Mouse (Mus musculus) CD4-positive, CD25-positive, alpha-beta regulatory T cell, adult 9 weeks (primary cell): ENCODE measurements around the gene Noc2l. TPM values are rescaled to one million over a fixed set of nuclear protein-coding genes. Genes with fewer than 3 reads are reported as not detected.

Experiments used
- polyA plus RNA-seq: library from polyadenylated mRNA; unstranded; fragments of 100-300 nt; shearing (Covaris generic); gene quantifications from one replicate; pipeline ENCODE4 v1.2.1, GENCODE M21; 2017

Gene Noc2l
- polyA plus RNA-seq = 11.7 TPM

DNA sequence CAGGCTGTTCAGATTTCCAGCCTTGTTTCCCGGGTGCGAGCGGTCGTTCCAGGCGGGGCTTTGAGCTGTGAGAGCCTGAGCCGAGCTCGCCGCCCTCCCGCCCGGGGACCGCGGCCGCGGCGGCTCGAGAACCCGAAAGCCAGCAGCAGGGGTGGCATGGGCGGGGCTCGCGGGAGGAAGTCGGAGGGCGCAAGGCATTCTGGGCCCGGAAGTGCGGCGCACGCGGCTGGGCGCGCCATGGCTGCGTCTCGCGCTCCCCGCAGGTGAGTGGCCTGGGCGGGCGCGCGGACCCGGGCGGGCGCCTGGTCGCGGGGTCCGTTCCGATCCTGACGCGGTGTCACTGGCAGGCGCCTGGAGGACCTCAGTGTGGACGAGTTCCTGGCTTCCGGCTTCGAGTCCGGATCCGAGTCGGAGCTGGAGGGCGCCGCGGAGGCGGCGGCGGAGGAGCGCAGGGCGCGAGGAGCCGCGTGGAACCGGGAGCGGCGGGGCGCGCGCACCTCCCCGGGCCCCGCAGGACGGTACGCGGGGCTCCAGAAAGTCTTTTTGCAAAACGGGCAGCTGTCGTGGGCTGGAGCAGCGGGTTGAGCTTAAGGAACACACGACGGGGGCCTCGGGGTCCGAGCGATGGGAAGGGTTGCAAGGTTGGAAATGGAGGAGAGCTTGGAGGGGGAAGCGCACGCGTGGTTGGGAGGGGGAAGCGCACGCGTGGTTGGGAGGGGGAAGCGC, at the start of gene Noc2l:
Noc2l (plus strand) TSS at position 203 of the 726 bp plus-strand sequence.

DNA sequence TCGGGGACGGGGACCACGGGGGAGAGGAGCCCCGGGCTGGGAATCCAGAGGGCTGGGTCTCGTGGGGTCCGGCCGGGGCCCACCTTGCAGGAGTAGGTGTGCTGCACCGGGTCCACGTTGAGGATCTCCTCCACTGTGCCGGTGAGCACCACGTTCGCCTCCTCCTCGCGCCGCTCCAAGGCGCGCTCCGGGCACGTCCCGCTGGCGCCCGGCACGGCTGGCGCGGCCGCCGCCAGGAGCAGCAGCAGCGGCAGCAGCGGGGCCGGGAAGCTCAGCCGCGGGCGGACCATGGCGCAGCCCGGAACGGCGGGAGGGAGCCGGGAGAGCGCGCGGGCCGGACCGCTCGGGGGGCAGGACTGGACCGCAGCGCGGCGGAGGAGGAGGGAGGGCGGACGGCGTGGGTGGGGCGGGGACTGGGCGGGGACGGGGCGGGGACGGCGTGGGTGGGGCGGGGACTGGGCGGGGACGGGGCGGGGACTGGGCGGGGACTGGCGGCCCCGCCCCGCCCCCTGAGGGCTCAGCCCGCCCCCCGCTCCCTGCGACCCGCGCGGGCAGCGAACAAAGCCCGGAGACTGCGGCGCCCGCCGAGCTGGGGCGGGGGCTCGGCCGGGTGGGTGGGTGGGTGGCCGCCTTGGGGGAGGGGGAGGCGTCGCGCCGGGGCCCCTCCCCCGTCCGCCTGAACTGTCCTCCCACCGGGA, 38.5 kb upstream of the Noc2l start, which contains the start of gene Agrn:
Agrn (minus strand) TSS at position 358 of the 698 bp plus-strand sequence.

DNA sequence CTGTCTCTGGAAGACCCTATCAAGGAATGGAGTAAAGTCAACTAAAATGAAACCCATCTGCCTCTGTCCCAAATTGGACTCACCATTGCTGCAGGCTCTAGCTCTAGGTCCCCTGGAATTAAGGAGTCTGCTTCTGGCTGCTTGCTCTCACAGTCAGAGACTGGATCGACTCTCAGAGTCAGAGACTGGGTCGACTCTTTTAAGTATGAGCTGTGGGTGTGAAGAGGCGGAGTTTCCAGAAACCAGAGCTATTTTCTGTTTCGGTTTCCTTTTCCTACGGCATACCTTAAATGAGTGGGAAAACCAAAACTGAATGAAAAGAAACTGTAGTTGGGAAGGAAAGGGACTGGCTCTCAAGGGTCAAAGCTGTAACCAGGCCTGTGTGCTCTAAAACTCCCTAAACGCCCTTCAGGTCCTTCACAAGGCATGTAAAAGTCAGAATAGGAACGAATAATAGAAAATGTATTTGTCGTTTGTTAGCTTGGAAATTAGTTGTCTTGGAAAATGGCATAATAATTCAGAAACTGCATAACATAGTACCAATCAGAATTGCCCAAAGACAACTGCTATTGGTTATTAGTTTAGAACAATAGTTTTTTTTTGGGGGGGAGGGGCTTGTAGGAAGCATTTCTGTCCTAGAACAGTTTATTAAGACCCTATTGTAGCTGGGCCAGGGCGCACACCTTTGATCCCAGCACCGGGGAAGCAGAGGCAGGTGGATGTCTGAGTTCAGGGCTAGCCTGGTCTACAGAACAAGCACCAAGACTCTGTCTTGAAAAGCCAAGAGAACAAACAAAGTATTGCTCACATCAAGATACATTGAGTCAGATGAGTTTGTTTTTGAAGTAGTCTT, 35.0 kb upstream of the Noc2l start, which contains the start of gene Isg15:
Isg15 (minus strand) TSS at position 196 of the 853 bp plus-strand sequence.

DNA sequence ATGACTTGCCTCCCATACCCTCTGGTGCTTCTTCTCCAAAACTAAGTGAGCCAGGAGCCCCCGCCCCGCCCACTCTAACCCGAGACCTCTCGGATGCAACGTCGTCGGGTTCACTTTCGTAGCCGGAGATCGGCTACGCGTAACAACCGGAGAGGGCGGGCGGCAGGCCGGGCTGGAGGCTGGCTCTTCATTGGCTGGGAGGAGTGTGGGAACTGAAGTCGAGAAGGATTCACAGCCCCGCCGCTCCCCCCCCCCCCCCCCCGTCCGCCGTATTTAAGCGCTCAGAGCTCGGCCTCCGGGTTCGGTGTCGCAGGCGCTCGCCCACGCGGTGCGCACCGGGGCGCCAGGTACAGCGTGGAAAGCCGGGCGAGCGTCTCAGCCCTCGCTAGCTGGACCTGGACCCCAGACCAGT, 32.8 kb upstream of the Noc2l start, which contains the start of gene AW011738:
AW011738 (plus strand) TSS at position 304 of the 412 bp plus-strand sequence.

DNA sequence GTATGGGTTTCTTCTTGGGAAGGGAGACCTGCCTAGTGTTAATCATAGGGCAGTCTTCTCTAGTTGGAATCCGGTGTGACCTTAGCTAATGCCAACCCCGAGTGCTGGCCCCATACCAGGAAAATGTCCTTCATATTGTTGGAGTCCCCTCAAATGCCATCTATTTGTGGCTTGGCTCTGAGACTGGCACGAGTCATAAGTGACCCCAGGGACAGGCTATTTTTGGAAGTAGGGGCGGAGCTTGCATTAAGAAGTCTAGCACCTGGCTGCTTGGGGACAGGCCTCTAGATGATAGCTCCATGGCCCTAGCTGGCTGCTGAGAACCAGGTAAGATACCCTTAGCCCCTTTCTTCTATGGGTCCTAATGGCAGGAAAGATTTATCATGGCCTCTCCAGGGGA, 20.2 kb upstream of the Noc2l start, which contains the start of gene Perm1:
Perm1 (plus strand) TSS at position 220 of the 400 bp plus-strand sequence.

DNA sequence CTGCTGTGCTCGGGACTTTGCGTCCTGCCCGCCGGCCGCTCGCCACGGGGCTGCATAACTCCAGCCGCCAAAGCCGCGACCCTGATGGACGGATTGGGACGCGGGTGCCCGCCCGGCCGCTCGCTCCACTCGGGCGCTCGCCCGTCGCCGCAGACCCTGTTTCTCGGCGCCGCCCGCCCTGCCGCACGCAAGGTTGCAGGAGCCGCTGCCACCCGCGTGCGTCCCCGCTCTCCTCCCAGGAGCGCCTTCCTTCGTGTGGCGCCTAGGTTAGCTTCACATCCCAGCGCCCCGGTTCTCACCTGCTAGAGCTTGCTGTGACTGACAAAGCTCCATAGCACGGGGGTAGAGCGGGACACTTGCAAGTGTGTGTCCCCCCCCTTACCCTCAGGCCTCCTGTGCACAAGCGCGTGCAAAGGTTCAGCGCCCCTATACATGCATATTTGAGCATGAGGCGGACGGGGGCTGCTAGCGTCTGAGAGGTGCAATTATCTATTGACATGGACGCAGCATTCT, 1.1 kb upstream of the Noc2l start, which contains the start of gene Plekhn1:
Plekhn1 (minus strand) TSS at position 157 of the 513 bp plus-strand sequence.

DNA sequence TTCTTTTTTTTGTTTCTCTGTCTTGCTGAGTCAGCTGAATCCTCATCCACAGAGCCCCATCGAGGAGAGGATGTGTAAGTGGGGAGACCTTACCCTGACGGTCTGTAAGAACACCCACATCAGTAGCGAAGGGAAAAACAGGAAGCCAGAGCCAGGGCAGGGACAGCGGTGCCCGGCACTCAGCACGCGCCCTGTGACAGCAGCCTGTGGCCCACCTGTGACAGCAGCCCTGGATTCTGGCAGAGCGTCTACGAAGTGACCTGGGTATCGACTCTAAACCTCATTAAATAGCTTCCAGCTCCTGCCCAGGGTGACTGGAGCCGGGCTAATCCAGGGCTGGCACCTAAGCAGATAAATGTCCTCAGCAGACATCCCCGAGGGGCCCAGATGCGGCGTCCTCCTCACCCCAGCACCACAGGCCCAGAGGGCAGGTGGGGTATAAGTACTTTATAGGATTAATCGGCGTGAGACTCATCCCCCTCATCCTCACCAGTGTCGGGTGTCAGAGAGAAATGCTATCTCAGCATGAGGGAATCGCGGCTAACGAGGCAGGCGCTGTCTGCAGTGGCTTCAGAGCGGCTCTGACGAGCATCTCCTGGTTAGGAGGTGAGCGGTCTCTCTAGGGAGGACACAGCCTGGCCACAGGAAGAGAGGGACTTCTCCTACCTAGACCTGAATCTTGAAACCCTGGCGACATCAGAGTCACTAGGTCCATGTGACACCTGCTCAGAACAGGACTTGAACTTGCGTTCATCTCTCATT, 19.4 kb downstream of the Noc2l start, which contains the start of gene Samd11:
Samd11 (minus strand) TSS at position 580 of the 762 bp plus-strand sequence.

Other genes starting within 250 kb of the Noc2l start
- 0.98 TPM for gene B3galt6, start 243.4 kb upstream of the Noc2l start, polyA plus RNA-seq
- 590 TPM for gene Sdf4, start 243.1 kb upstream of the Noc2l start, polyA plus RNA-seq
- gene Tnfrsf4, start 222.2 kb upstream of the Noc2l start, polyA plus RNA-seq = 948 TPM
- gene Tnfrsf18, start 209.8 kb upstream of the Noc2l start, polyA plus RNA-seq = 768 TPM
- gene Ttll10, start 176.6 kb upstream of the Noc2l start, polyA plus RNA-seq = 0.35 TPM
- gene 9430015G10Rik, start 126.0 kb upstream of the Noc2l start, polyA plus RNA-seq = 40.7 TPM
- gene Rnf223, start 105.5 kb upstream of the Noc2l start, polyA plus RNA-seq = 0.19 TPM
- gene Agrn, start 38.5 kb upstream of the Noc2l start, polyA plus RNA-seq = 2.0 TPM
- gene Isg15, start 35.2 kb upstream of the Noc2l start, polyA plus RNA-seq = 60.5 TPM
- 24.6 TPM for gene AW011738, start 32.7 kb upstream of the Noc2l start, polyA plus RNA-seq
- 2.1 TPM for gene Perm1, start 20.1 kb upstream of the Noc2l start, polyA plus RNA-seq
- 6.6 TPM for gene Plekhn1, start 1.2 kb upstream of the Noc2l start, polyA plus RNA-seq
- gene Samd11, start 19.6 kb downstream of the Noc2l start, polyA plus RNA-seq = 5.2 TPM
- not detected for gene Vmn2r-ps159, start 95.1 kb downstream of the Noc2l start, polyA plus RNA-seq